7 mouse cellular contexts compared by ENCODE assay signal in genomic region chr10:115478441-115479141, GRCm38 (mm10).
DNase-seq lines count a peak whose midpoint lies in the region; ATAC-seq and TF ChIP-seq lines count a peak whose summit lies in the region.

No protein-coding gene starts in this region.

- H3K9ac ChIP-seq in lung, embryonic 15.5 days = no peak overlapping the region
- H3K9ac ChIP-seq in intestine, embryonic 16.5 days (ENCODE audit: low read depth, low read length) = no peak overlapping the region

- TF ChIP-seq CTCF in lung, adult 2 months (IDR thresholded peaks at IDR 0.05; ENCODE audit: insufficient read depth, low read length) = no peak

- peak overlapping the region; percentile 52 for H3K4me2 ChIP-seq in lung, embryonic 15.5 days
- H3K4me2 ChIP-seq in intestine, embryonic 16.5 days (ENCODE audit: low read depth, low read length) = peak overlapping the region; percentile 23

- H3K9me3 ChIP-seq in lung, embryonic 15.5 days = no peaks in the 10 kb centered on the region
- no peaks in the 10 kb centered on the region for H3K9me3 ChIP-seq in forebrain, embryonic 10.5 days
- no peaks in the 10 kb centered on the region for H3K9me3 ChIP-seq in intestine, embryonic 16.5 days (ENCODE audit: control insufficient read depth, low read length)

- WGBS in lung, embryonic 15.5 days = 17% methylated on average over 19 of the region's 20 CpGs
- 19% methylated on average over 19 of the region's 20 CpGs for WGBS in lung, adult 2 months
- 23% methylated on average over 20 of the region's 20 CpGs for WGBS in forebrain, embryonic 10.5 days
- 22% methylated on average over 20 of the region's 20 CpGs for WGBS in intestine, embryonic 16.5 days

- no peaks in the 10 kb centered on the region for H3K27me3 ChIP-seq in lung, embryonic 15.5 days
- H3K27me3 ChIP-seq in forebrain, embryonic 10.5 days (ENCODE audit: poor library complexity, severe bottlenecking) = peaks cover 61% of the 10 kb centered on the region
- H3K27me3 ChIP-seq in intestine, embryonic 16.5 days (replicated peaks; ENCODE audit: control insufficient read depth, insufficient read depth, low read length) = no peaks in the 10 kb centered on the region

- DNase-seq in lung, adult 2 months = no peak
- peak; percentile 33 for DNase-seq in forebrain, embryonic 10.5 days (ENCODE audit: extremely low spot score, low spot score)
- DNase-seq in neural tube, embryonic 10.5 days (ENCODE audit: extremely low spot score, low spot score) = peak; percentile 33
- DNase-seq in frontal cortex, postnatal 10 days (ENCODE audit: low spot score in 2 of 2) = no peak
- no peak for DNase-seq in left cerebral cortex, adult 8-10 months (ENCODE audit: low spot score in 2 of 2)

- no peak for TF ChIP-seq POLR2A in lung, adult 2 months (IDR thresholded peaks at IDR 0.05; ENCODE audit: borderline replicate concordance, extremely low read depth, low read depth, low read length)

- H3K36me3 ChIP-seq in lung, embryonic 15.5 days = no peaks in the 10 kb centered on the region
- no peaks in the 10 kb centered on the region for H3K36me3 ChIP-seq in forebrain, embryonic 10.5 days (replicated peaks)
- H3K36me3 ChIP-seq in intestine, embryonic 16.5 days (ENCODE audit: control insufficient read depth, insufficient read depth, low read length) = no peaks in the 10 kb centered on the region

- ATAC-seq in lung, embryonic 15.5 days (ENCODE audit: borderline replicate concordance, extremely low read depth, low FRiP score, low TSS enrichment) = peak; percentile 64; the same call in 1 of the 2 replicates
- peak; percentile 63 for ATAC-seq in intestine, embryonic 16.5 days

- no peak overlapping the region for H3K27ac ChIP-seq in lung, embryonic 15.5 days
- no peak overlapping the region for H3K27ac ChIP-seq in forebrain, embryonic 10.5 days
- H3K27ac ChIP-seq in intestine, embryonic 16.5 days (ENCODE audit: low read length) = no peak overlapping the region

- peaks cover 4% of the 10 kb centered on the region; the same call in 1 of the 2 replicates for H3K4me1 ChIP-seq in lung, embryonic 15.5 days
- H3K4me1 ChIP-seq in lung, adult 2 months (ENCODE audit: control insufficient read depth, insufficient read depth, low read length) = no peaks in the 10 kb centered on the region
- H3K4me1 ChIP-seq in forebrain, embryonic 10.5 days = peaks cover 22% of the 10 kb centered on the region
- 0 out of 2 replicates have a peak, but pooled peaks cover 4% of the 10 kb centered on the region for H3K4me1 ChIP-seq in intestine, embryonic 16.5 days (ENCODE audit: control insufficient read depth, insufficient read depth, low read length)

- H3K4me3 ChIP-seq in lung, embryonic 15.5 days = peak overlapping the region; percentile 15; the same call in 1 of the 2 replicates
- no peak overlapping the region for H3K4me3 ChIP-seq in lung, adult 2 months (replicated peaks; ENCODE audit: extremely low read depth, low read depth, low read length)
- peak overlapping the region; percentile 32 for H3K4me3 ChIP-seq in forebrain, embryonic 10.5 days
- H3K4me3 ChIP-seq in intestine, embryonic 16.5 days (ENCODE audit: low read length) = 0 out of 2 replicates have a peak overlapping the region, but pooled peaks have one; percentile 7

Comparison
In these comparisons a context has a peak if more than half of its experiments do, and no peak if none do; other contexts are left out.
1. DNase-seq: peak in forebrain, embryonic 10.5 days (single experiment) and neural tube, embryonic 10.5 days (single experiment); none in lung, adult 2 months (single experiment), frontal cortex, postnatal 10 days (0 of 2) and left cerebral cortex, adult 8-10 months (0 of 2).